Mouse (Mus musculus): Measurements from ENCODE around the gene Lck.

DNA sequence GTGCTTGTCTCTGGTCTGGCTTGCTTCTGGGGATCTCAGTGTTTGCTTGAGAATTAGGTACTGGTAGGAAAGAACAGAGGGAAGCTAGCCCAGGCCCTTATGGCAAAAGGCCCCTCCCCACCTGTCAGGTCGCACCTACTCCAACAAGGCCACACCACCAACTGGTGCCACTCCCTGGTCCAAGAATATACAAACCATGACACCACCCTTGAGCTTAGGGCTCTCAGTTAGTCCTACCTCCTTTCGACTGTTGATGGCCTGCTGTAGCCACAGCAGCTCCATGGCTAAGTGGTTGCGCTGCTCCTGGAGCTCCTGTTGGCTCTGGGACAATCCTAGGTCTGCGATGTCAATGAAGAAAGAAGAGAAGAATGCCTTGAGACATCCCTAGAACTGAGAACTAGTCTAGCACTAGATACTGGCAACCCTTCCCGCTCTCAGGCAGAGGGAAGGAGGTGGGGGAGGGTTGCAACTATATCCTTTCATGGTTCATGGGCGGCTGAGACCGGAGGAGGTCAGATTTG lies 43.7 kb upstream of the Lck start:
- TF ChIP-seq CTCF (IDR thresholded peaks at IDR 0.05; ENCODE audit: low read depth, low read length) (no peak), POLR2A (IDR thresholded peaks at IDR 0.05; ENCODE audit: borderline replicate concordance, low read depth, low read length) (no peak)

Measured in bone marrow macrophage, adult 2 months (primary cell).